Mouse (Mus musculus) yolk sac, embryonic 10.5 days (tissue): ENCODE measurements around the gene Nxpe3.
A peak's percentile ranks its signal among the peaks of the same experiment; 100 is the strongest.

Source experiments
- DNase-seq: peaks from one replicate; pipeline ENCODE4 v3.0.0-alpha.2; 2017; ENCODE audit warnings: low spot score

Nxpe3 gene

GRCm38 (mm10) chr16:55894893-55895650 lies at the start of gene Nxpe3:
Gene Nxpe3, minus strand, starts transcription at chr16:55895285.
- DNase-seq, result peak; percentile 89

DNA sequence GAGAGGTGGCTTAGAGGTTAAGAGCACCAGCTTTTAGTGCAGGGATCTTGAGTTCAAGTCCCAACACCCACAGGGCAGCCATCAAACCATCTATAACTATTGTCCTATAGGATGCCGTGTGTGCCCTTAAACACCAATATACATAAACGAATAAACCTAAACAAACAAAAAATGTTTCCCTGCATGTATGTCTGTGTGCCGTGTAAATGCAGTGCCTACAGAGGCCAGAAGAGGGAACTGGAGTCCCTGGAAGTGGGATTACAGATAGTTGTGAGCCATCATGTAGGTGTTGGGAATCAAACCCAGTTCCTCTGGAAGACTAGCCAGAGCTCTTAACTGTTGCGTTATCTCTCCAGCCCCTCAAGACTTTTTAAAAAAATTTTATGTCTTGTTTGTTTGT lies 45.7 kb upstream of the Nxpe3 start:
- no peak for DNase-seq

DNA sequence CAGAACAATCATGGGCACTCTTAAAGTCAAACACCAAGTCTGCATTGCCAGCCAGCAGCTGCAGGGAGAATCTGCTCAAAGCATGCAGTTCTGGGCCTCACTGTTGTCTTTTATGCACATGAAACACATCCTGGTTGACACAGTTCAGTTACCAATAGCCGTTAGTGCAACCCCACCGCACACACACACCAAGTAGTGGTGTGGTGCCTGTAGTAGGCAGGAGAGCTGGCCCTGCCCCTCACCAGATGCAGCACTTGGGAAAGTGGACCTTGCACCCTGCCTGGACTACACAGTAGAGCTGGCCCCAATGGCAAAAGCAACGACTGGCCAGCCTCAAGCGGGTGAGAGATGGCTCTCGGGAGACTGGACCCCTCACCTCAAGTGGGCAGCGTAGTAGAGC lies 44.6 kb upstream of the Nxpe3 start:
- DNase-seq, result peak; percentile 11

DNA sequence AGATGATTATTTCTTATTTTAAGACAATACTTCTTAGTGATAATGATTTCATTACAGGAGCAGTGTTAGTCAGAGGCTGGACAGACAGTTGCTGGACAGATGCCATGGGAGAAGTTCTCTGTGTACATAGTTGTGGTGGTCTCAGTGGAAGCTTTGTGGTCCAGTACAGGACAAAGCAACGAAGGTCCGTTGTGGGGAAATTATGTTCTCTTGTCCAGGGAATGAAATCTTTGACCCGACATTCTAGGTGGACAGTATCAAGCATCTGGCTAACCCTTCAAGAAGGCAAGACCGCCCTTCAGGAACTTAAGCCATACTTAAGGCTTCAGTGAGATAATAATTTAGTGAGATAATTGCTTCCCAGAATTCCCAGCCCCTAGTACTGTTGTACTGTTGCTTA lies 43.7 kb upstream of the Nxpe3 start:
- no peak for DNase-seq

GRCm38 (mm10) chr16:55934453-55935037 lies 39.5 kb upstream of the Nxpe3 start, which contains the start of gene Cep97:
Gene Cep97, minus strand, starts transcription at chr16:55934855.
- DNase-seq, result peak; percentile 95

- no peak for DNase-seq
Observed at GRCm38 (mm10) chr16:55933681-55934343, 38.7 kb upstream of the Nxpe3 start.

DNA sequence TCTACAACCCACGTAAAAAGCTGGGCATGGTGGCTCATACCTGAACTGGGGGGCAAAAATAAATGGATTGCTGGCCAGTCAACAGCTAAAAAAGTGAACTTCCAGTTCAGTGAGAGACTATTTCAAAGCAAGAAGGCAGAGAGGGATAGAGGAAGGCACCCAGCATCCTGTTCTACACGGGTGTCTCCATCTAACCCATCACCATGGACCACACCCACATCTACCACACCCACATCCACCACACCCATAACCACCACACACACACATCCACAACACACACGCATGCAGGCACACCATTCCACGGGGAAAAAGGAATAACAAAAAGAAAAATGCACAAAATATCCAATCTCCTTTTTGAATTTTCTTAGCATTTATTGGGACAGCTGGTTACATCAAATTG lies 28.9 kb upstream of the Nxpe3 start:
- no peak for DNase-seq

DNA sequence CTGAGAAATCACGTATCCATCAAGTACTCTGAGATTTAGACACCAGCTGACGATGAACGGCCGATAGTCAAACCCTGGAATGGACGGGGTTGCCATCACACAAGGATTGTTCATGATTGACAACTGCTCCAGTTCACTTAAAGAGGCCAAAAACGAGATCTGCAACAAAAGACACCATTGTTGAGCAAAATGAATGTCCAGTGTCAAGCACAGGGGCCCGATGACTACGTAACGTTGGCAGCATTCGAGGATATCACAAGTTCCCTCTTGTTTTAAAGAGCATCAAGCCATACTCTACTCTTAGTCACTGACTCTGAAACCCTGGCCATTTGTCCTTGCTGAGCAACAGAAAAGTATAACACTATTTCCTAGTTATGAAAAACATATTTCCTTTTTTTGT lies 27.0 kb upstream of the Nxpe3 start:
- DNase-seq, result no peak

- DNase-seq, result no peak
Observed at GRCm38 (mm10) chr16:55914716-55915115, 19.6 kb upstream of the Nxpe3 start.

GRCm38 (mm10) chr16:55910208-55910793 lies 15.2 kb upstream of the Nxpe3 start:
- peak; percentile 63 for DNase-seq

- DNase-seq, result no peak
Observed at GRCm38 (mm10) chr16:55906928-55907679, 12.0 kb upstream of the Nxpe3 start.

DNA sequence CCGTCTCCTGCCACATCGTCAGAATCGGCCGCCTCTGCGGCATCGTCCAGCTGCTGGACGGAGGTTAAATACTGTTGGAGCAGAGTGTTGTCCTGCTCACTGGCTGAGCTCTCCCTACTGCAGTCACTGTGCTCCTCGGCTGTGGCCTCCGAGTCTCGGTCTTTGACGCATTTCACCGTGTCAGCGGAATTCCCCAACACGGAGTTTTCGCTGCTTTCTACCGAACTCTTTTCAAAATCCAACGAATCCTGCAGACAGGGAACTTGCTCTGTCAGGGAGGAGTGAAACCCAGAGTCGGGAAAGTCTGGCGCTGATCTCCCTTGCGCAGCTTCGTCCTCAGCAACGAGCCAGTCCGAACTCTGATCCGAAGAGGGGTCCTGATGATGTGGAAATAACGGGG lies 10.3 kb upstream of the Nxpe3 start:
- peak; percentile 24 for DNase-seq

GRCm38 (mm10) chr16:55901839-55902756 lies 7.0 kb upstream of the Nxpe3 start:
- no peak for DNase-seq

DNA sequence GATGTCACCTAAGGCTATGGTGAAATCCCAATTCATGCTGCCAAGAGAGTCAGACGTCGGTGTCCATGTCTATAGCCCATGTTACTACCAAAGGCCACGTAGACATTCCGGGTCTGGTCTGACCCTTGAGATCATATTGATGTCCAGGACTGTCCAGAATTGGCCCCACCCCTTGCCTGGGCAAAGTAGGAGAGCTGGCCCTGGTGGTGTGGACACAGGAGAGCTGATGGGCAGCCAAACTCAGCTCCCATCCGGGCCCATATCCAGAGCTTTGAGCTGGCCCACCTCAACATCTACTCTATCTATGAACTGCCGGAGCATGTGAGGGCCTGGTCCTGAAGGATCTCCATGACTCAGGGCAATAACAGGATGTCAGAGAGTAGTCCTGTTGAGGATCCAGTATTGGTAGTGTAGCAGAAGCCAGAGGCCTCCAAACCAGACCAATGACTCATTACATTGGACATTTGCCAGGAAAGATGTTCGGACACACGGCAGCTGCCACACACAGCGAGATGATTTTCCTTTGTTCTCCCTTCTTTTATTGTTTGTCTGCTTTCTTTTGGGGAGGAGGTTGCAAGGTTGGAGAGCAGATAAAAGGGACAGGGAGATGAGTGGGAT lies 3.4 kb upstream of the Nxpe3 start:
- no peak for DNase-seq

- no peak for DNase-seq
Observed at GRCm38 (mm10) chr16:55895651-55896095, 588 bp upstream of the Nxpe3 start.

- DNase-seq, result peak; percentile 55
Observed at GRCm38 (mm10) chr16:55894536-55894892, 571 bp downstream of the Nxpe3 start.

DNA sequence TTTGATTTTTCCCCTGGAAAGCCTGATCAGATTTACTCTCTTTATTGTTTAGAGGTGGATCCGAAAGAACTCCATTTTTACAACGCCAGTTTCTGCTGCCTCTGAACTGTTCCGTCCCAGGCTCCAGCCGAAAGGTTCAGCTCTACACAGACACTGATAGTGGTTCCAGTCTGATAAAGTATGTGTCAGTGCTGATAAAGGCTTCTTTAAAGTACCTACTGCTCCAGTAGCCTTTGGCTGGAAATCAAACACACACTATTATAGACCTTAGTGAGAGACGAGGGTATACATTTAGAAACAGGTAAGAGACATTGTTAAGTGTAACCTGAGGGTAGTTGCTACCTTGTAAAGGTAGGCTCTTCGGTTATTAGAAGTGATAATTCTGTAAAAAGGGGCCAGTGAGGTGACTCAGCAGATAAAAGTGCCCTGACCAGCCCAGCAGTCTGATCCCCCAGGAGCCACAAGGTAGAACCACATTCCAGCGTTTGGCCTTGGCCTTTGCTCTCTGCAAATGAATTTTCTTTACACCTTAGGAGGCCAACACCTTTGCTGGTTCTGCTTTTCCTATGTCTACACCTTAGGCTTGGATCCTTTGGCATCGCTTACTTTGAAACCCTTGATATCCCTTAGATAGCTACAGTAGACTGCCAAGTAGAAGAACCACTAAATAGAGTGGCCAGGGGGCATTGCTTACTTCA lies 1.5 kb downstream of the Nxpe3 start:
- DNase-seq, result peak; percentile 72

- DNase-seq, result peak; percentile 78
Observed at GRCm38 (mm10) chr16:55892484-55892883, 2.6 kb downstream of the Nxpe3 start.

DNA sequence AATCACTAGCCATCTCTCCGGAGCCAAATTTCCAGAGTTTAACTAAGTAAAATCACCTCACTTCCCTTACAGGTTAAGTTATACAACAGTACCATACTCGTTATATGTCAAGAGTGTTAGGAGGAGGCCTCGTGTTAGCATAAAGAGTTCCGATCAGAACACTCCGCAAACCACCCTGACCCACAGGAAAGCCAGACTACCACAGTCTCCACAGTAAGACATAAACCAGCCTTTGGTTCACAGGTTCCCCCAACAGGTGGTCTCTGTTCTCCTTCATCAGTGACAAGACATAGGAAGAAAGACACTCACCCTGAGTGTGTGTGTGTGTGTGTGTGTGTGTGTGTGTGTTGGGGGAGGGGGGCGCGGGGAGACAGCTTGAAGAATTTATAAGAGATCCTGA lies 3.7 kb downstream of the Nxpe3 start:
- no peak for DNase-seq
